Comparison of ENCODE assay signal across 8 mouse cellular contexts in the genomic region with DNA sequence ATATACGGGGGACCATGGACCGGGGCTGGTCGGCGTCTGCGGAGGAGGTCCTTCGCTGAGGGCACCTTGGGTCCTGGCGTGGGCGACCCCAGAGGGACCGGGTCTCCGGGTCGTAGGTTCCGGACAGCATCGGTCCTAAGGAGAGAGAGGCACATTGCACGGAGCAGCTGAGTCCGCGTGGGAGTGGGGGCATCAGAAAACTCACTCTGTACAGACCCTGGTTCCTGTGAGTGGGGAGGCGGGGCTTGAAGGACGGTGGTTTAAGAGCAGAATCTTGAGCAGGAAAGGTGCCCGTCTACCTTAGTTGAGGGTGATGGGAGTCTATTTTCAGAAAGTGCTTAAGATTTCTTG. TPM values are rescaled to one million over a fixed set of nuclear protein-coding genes. Genes with fewer than 3 reads are reported as not detected.
DNase-seq lines count a peak whose midpoint lies in the region; ATAC-seq and TF ChIP-seq lines count a peak whose summit lies in the region.

No protein-coding gene starts in this region.

- TF ChIP-seq CTCF in ES-Bruce4 (IDR thresholded peaks at IDR 0.05; ENCODE audit: low read depth, low read length), result no peak

- H3K4me2 ChIP-seq in heart, embryonic 11.5 days, result peak overlapping the region; percentile 77
- H3K4me2 ChIP-seq in limb, embryonic 11.5 days (ENCODE audit: low read depth, severe bottlenecking), result peak overlapping the region; percentile 80
- H3K4me2 ChIP-seq in myocyte (ENCODE audit: low read depth), result peak overlapping the region; percentile 78

- peak overlapping the region; percentile 98 for H3ac ChIP-seq in myocyte (ENCODE audit: control insufficient read depth, insufficient read length)

- under 1% methylated on average over 19 of the region's 19 CpGs for WGBS in heart, embryonic 11.5 days (ENCODE audit: insufficient replicate concordance)
- WGBS in forebrain, embryonic 10.5 days, result under 1% methylated on average over 19 of the region's 19 CpGs
- under 1% methylated on average over 19 of the region's 19 CpGs for WGBS in limb, embryonic 11.5 days

- no peaks in the 10 kb centered on the region for H3K9me3 ChIP-seq in heart, embryonic 11.5 days (replicated peaks; ENCODE audit: control insufficient read depth, low read length)
- H3K9me3 ChIP-seq in ES-Bruce4 (replicated peaks; ENCODE audit: control insufficient read depth, insufficient read depth, low read length, poor library complexity, severe bottlenecking), result no peaks in the 10 kb centered on the region
- no peaks in the 10 kb centered on the region for H3K9me3 ChIP-seq in forebrain, embryonic 10.5 days
- no peaks in the 10 kb centered on the region for H3K9me3 ChIP-seq in limb, embryonic 11.5 days (ENCODE audit: control insufficient read depth, low read length)

- H3K27me3 ChIP-seq in heart, embryonic 11.5 days (ENCODE audit: control insufficient read depth, insufficient read depth, low read length), result no peaks in the 10 kb centered on the region
- H3K27me3 ChIP-seq in ES-Bruce4 (ENCODE audit: control insufficient read depth, insufficient read depth, low read length, poor library complexity, severe bottlenecking) (no peaks in the 10 kb centered on the region), myocyte (ENCODE audit: control insufficient read depth, insufficient read depth, insufficient read length) (no peaks in the 10 kb centered on the region)
- H3K27me3 ChIP-seq in forebrain, embryonic 10.5 days (ENCODE audit: poor library complexity, severe bottlenecking), result no peaks in the 10 kb centered on the region
- H3K27me3 ChIP-seq in limb, embryonic 11.5 days (ENCODE audit: control insufficient read depth, insufficient read depth, low read length), result no peaks in the 10 kb centered on the region

- peaks cover 15% of the 10 kb centered on the region for H3K4me1 ChIP-seq in heart, embryonic 11.5 days (ENCODE audit: control insufficient read depth, insufficient read depth, low read length)
- no peaks in the 10 kb centered on the region for H3K4me1 ChIP-seq in ES-Bruce4 (ENCODE audit: control insufficient read depth, insufficient read depth, low read length)
- H3K4me1 ChIP-seq in forebrain, embryonic 10.5 days, result peaks cover 24% of the 10 kb centered on the region
- H3K4me1 ChIP-seq in limb, embryonic 11.5 days (ENCODE audit: control insufficient read depth, insufficient read depth, low read length), result peaks cover 8% of the 10 kb centered on the region; the same call in 1 of the 2 replicates

- H3K9ac ChIP-seq in heart, embryonic 11.5 days (ENCODE audit: low read depth, low read length), result peak overlapping the region; percentile 96
- peak overlapping the region; percentile 82 for H3K9ac ChIP-seq in ES-Bruce4 (ENCODE audit: low read depth, poor library complexity, severe bottlenecking)
- peak overlapping the region; percentile 90 for H3K9ac ChIP-seq in limb, embryonic 11.5 days (ENCODE audit: low read length)

- H3K36me3 ChIP-seq in heart, embryonic 11.5 days (ENCODE audit: control insufficient read depth, insufficient read depth, low read length), result peaks cover 11% of the 10 kb centered on the region
- H3K36me3 ChIP-seq in ES-Bruce4 (ENCODE audit: control insufficient read depth, insufficient read depth, low read length, poor library complexity, severe bottlenecking), result peaks cover 3% of the 10 kb centered on the region; the same call in 1 of the 2 replicates
- peaks cover 51% of the 10 kb centered on the region for H3K36me3 ChIP-seq in forebrain, embryonic 10.5 days (replicated peaks)
- peaks cover 5% of the 10 kb centered on the region for H3K36me3 ChIP-seq in limb, embryonic 11.5 days (ENCODE audit: control insufficient read depth, insufficient read depth, low read length)
- H3K36me3 ChIP-seq in myocyte (ENCODE audit: control insufficient read depth, insufficient read depth), result peaks cover 13% of the 10 kb centered on the region

- no peak for DNase-seq in heart, adult 11 months
- no peak for DNase-seq in forebrain, embryonic 10.5 days (ENCODE audit: extremely low spot score, low spot score)
- no peak for DNase-seq in limb, embryonic 11.5 days (ENCODE audit: low spot score)
- no peak for DNase-seq in embryo, embryonic 11 days
- no peak for DNase-seq in cerebellum, adult 11 months

- TF ChIP-seq EP300 in ES-Bruce4 (IDR thresholded peaks at IDR 0.05; ENCODE audit: insufficient read depth, low read depth, low read length), result no peak

- ATAC-seq in heart, embryonic 11.5 days (replicated peaks; ENCODE audit: insufficient number of reproducible peaks, low FRiP score, low TSS enrichment), result 0 out of 2 replicates have a peak, but pooled peaks have one; percentile 1
- ATAC-seq in limb, embryonic 11.5 days (ENCODE audit: insufficient number of reproducible peaks, low FRiP score, low TSS enrichment, low read depth), result peak; percentile 47; the same call in 1 of the 2 replicates

- peak overlapping the region; percentile 98 for H3K4me3 ChIP-seq in heart, embryonic 11.5 days (ENCODE audit: low read depth, low read length)
- H3K4me3 ChIP-seq in ES-Bruce4 (ENCODE audit: low read depth, low read length), result peak overlapping the region; percentile 80
- peak overlapping the region; percentile 95 for H3K4me3 ChIP-seq in forebrain, embryonic 10.5 days
- peak overlapping the region; percentile 88 for H3K4me3 ChIP-seq in limb, embryonic 11.5 days (ENCODE audit: low read depth, low read length)
- peak overlapping the region; percentile 94 for H3K4me3 ChIP-seq in myocyte

- H3K79me2 ChIP-seq in myocyte (ENCODE audit: control insufficient read depth, insufficient read depth), result peaks cover 25% of the 10 kb centered on the region

- TF ChIP-seq POLR2A in ES-Bruce4 (IDR thresholded peaks at IDR 0.05; ENCODE audit: insufficient read depth, low read length) (no peak), myocyte (IDR thresholded peaks at IDR 0.05; ENCODE audit: insufficient read length, low read depth) (no peak)

- peak overlapping the region; percentile 98 for H3K27ac ChIP-seq in heart, embryonic 11.5 days (ENCODE audit: low read depth, low read length)
- no peak overlapping the region for H3K27ac ChIP-seq in ES-Bruce4 (ENCODE audit: insufficient read depth, low read length)
- H3K27ac ChIP-seq in forebrain, embryonic 10.5 days, result peak overlapping the region; percentile 98
- no peak overlapping the region for H3K27ac ChIP-seq in limb, embryonic 11.5 days (replicated peaks; ENCODE audit: low read depth, low read length)

TF ChIP-seq in myocyte, 11 proteins besides CTCF, POLR2A, EP300 and RAD21:
- TF ChIP-seq E2F4 (IDR thresholded peaks at IDR 0.05; ENCODE audit: insufficient read depth) (no peak), MAX (IDR thresholded peaks at IDR 0.05; ENCODE audit: low read depth) (no peak), REST (IDR thresholded peaks at IDR 0.05; ENCODE audit: insufficient read depth, insufficient read length) (no peak), TCF3 (IDR thresholded peaks at IDR 0.05; ENCODE audit: insufficient read length, low read depth) (no peak), MYOD1 (IDR thresholded peaks at IDR 0.05; ENCODE audit: control insufficient read depth in 1 of 3, insufficient read length in 2 of 3, low read depth in 2 of 3) (no peak), USF1 (IDR thresholded peaks at IDR 0.05; ENCODE audit: low read depth) (no peak), SRF (IDR thresholded peaks at IDR 0.05; ENCODE audit: control insufficient read depth, insufficient read length, low read depth) (no peak), MYOG (IDR thresholded peaks at IDR 0.05; ENCODE audit: control insufficient read depth in 1 of 3, insufficient read depth in 1 of 3, insufficient read length in 2 of 3, low read depth in 2 of 3) (no peak), CEBPB (IDR thresholded peaks at IDR 0.05; ENCODE audit: insufficient read depth, poor library complexity, severe bottlenecking) (no peak)
TF ChIP-seq in myocyte: peak in this region for 0.

RNA-seq across cellular contexts. Expression of a gene that starts 0.3 kb away (rescaled TPM):
- 39.3 and 45.9 TPM in 2 replicates for polyA plus RNA-seq in heart, embryonic 11.5 days (2014; fragmentation: Nextera tagmentation; extraction: Ambion mirVana)
- polyA plus RNA-seq in ES-Bruce4 (2011; ENCODE audit: insufficient read depth, insufficient read length, low read depth, missing spikeins), result 40.5 and 43.0 TPM in 2 replicates
- 57.9 and 65.5 TPM in 2 replicates for polyA plus RNA-seq in forebrain, embryonic 10.5 days (2016; fragmentation: Nextera tagmentation; extraction: Ambion mirVana)
- polyA plus RNA-seq in limb, embryonic 11.5 days (2014; fragmentation: Nextera tagmentation; extraction: Ambion mirVana), result 64.0 and 66.7 TPM in 2 replicates
- 14.6 TPM for polyA plus RNA-seq in myocyte (2012; fragmentation: generic; extraction: Trizol)

RNA-seq across cellular contexts. Expression of a gene that starts 0.8 kb away (rescaled TPM):
- polyA plus RNA-seq in heart, embryonic 11.5 days (2014; fragmentation: Nextera tagmentation; extraction: Ambion mirVana), result 11.2 and 16.7 TPM in 2 replicates
- polyA plus RNA-seq in ES-Bruce4 (2011; ENCODE audit: insufficient read depth, insufficient read length, low read depth, missing spikeins) (9.2 and 9.8 TPM in 2 replicates), myocyte (2012; fragmentation: generic; extraction: Trizol) (17.2 TPM)
- 17.8 TPM in 2 replicates for polyA plus RNA-seq in forebrain, embryonic 10.5 days (2016; fragmentation: Nextera tagmentation; extraction: Ambion mirVana)
- 13.4 and 15.4 TPM in 2 replicates for polyA plus RNA-seq in limb, embryonic 11.5 days (2014; fragmentation: Nextera tagmentation; extraction: Ambion mirVana)

RNA-seq across cellular contexts. Expression of a gene that starts 28.8 kb away (rescaled TPM):
- polyA plus RNA-seq in heart, embryonic 11.5 days (2014; fragmentation: Nextera tagmentation; extraction: Ambion mirVana), result 365 and 386 TPM in 2 replicates
- 222 and 250 TPM in 2 replicates for polyA plus RNA-seq in ES-Bruce4 (2011; ENCODE audit: insufficient read depth, insufficient read length, low read depth, missing spikeins)
- 18.6 and 20.7 TPM in 2 replicates for polyA plus RNA-seq in forebrain, embryonic 10.5 days (2016; fragmentation: Nextera tagmentation; extraction: Ambion mirVana)
- 5.1 and 7.7 TPM in 2 replicates for polyA plus RNA-seq in limb, embryonic 11.5 days (2014; fragmentation: Nextera tagmentation; extraction: Ambion mirVana)
- 142 TPM for polyA plus RNA-seq in myocyte (2012; fragmentation: generic; extraction: Trizol)

RNA-seq across cellular contexts. Expression of a gene that starts 48.0 kb away (rescaled TPM):
- 34.7 and 36.0 TPM in 2 replicates for polyA plus RNA-seq in heart, embryonic 11.5 days (2014; fragmentation: Nextera tagmentation; extraction: Ambion mirVana)
- polyA plus RNA-seq in ES-Bruce4 (2011; ENCODE audit: insufficient read depth, insufficient read length, low read depth, missing spikeins) (89.9 and 93.6 TPM in 2 replicates), myocyte (2012; fragmentation: generic; extraction: Trizol) (59.9 TPM)
- 23.8 and 24.6 TPM in 2 replicates for polyA plus RNA-seq in forebrain, embryonic 10.5 days (2016; fragmentation: Nextera tagmentation; extraction: Ambion mirVana)
- polyA plus RNA-seq in limb, embryonic 11.5 days (2014; fragmentation: Nextera tagmentation; extraction: Ambion mirVana), result 24.3 and 26.6 TPM in 2 replicates

Comparison
In these comparisons a context has a peak if more than half of its experiments do, and no peak if none do; other contexts are left out.
1. H3K27ac ChIP-seq: peak in heart, embryonic 11.5 days (single experiment) and forebrain, embryonic 10.5 days (single experiment); none in ES-Bruce4 (single experiment) and limb, embryonic 11.5 days (single experiment).
2. Peak in every context shown above with its lines, with median percentiles within 50 percentile points of each other: H3K4me2 ChIP-seq, H3K4me3 ChIP-seq and H3K9ac ChIP-seq.